Mouse (Mus musculus): Measurements from ENCODE around the gene Angpt4. TPM values are rescaled to one million over a fixed set of nuclear protein-coding genes. Genes with fewer than 3 reads are reported as not detected.

The Angpt4 gene
- total and polyA plus RNA-seq, 3 experiments, result 0.23 to 1.0 (median 0.27) TPM

DNA sequence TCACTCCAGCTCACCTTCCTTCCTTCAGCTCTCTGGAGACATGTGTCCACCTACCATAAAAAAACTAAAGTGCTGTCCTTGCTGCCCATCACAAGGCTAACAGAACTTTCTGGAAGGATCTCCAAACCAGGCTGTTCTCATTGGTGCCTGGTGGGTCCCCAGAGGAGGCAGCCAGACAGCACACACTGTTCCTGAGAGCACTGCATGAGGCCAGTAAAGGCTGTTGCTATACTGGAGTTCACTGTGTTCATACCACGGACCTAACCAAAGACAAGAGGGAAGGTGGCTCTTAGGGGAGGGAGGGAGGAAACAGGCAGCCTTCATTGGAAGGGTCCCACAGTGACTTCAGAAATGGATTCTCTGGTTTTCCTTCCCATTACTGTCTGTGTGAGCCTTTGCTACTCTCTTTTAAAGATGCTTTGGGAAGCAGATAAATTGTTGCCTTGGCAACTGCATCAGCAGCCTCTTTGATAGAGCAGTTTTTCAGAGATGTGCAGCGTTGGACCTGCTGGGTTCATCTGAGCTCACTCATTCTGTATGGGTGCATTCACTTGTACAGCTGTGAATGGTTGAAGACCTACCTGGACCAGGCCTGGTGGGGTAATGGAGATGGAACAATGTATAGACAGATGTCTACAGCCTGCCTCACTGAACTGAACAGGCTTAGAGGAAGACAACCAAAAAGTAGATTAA is 38.2 kb downstream of the Angpt4 start:
- no peaks in the 10 kb centered on the region for H3K36me3 ChIP-seq (ENCODE audit: control insufficient read depth, insufficient read depth, low read length)
- no peak overlapping the region for H3K4me3 ChIP-seq
- H3K27ac ChIP-seq, result no peak overlapping the region
- no peaks in the 10 kb centered on the region; the same call in 1 of the 2 replicates for H3K4me1 ChIP-seq (ENCODE audit: control insufficient read depth, insufficient read depth, low read length)
- no peak for TF ChIP-seq EP300 (IDR thresholded peaks at IDR 0.05; ENCODE audit: insufficient read depth, low read depth, low read length)
- no peak for TF ChIP-seq CTCF (IDR thresholded peaks at IDR 0.05)
- TF ChIP-seq POLR2A (IDR thresholded peaks at IDR 0.05; ENCODE audit: insufficient read depth, low read depth, low read length), result no peak
- WGBS, result 57% methylated on average over 2 of the region's 2 CpGs
- H3K9ac ChIP-seq (ENCODE audit: low read depth, low read length), result no peak overlapping the region
- intact Hi-C loops (cut with DNase I), result no loop called here
- DNase-seq, result no peak
- H3K79me2 ChIP-seq (replicated peaks; ENCODE audit: control insufficient read depth, insufficient read depth, low read length), result no peaks in the 10 kb centered on the region
- H3K27me3 ChIP-seq (ENCODE audit: control insufficient read depth, insufficient read depth, low read length), result no peaks in the 10 kb centered on the region

DNA sequence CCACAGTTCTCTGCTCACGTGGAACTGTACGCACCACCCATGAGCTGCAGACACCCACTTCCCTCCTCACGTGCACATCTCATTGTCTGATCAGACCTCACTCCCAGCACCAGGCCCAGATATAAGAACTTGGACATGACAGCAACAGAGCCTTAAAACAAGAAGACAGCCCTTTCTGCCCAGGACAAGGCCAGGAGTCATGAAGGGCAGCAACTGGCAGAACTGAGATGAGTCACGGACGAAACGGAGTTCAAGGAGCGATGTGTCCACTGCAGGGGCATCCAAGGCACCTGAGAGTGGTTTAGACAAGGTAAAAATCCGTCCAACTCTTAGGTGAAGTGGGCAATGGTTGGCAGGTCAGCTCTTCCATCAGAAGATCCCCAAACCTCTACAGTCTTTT is 42.7 kb downstream of the Angpt4 start:
- Histone ChIP-seq H3K36me3 (ENCODE audit: control insufficient read depth, insufficient read depth, low read length) (no peaks in the 10 kb centered on the region), H3K4me3 (no peak overlapping the region), H3K9ac (ENCODE audit: low read depth, low read length) (no peak overlapping the region), H3K79me2 (replicated peaks; ENCODE audit: control insufficient read depth, insufficient read depth, low read length) (no peaks in the 10 kb centered on the region), H3K4me1 (ENCODE audit: control insufficient read depth, insufficient read depth, low read length) (no peaks in the 10 kb centered on the region; the same call in 1 of the 2 replicates), H3K27me3 (ENCODE audit: control insufficient read depth, insufficient read depth, low read length) (no peaks in the 10 kb centered on the region), H3K27ac (no peak overlapping the region)
- intact Hi-C loops (cut with DNase I), result no loop called here
- TF ChIP-seq POLR2A (IDR thresholded peaks at IDR 0.05; ENCODE audit: insufficient read depth, low read depth, low read length), result no peak
- TF ChIP-seq EP300 (IDR thresholded peaks at IDR 0.05; ENCODE audit: insufficient read depth, low read depth, low read length), result no peak
- TF ChIP-seq CTCF (IDR thresholded peaks at IDR 0.05), result no peak
- 87% methylated on average over 8 of the region's 8 CpGs for WGBS
- DNase-seq, result no peak

DNA sequence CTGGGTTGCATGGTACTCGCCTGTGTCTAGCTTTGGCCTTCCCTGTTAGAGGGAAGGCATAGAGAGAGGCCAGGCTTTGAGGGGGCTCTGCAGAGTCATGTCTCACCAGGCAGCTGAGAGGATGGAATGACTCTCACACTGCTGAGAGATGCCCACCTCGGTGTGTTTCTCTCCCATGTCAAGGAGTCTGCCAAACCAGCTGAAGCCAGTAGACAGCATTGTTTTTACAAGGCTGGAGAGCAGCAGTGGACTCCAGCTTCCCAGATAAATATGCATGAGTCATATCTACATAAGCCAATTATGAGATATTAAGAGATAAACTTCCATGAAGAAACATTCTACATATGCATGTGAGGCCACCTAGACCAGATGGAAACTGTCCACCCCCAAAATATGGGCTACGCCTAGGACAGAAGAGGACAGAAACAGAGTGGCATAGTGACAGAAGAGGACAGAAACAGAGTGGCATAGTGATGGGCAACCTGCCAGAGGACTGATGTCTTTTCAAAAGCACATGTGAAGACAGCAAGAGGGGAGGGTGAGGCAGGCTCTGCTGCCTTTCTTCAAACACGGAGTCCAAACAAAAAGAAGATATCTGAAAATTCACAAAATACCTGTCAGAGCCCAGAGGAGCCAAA is 45.6 kb downstream of the Angpt4 start:
- no peaks in the 10 kb centered on the region for H3K36me3 ChIP-seq (ENCODE audit: control insufficient read depth, insufficient read depth, low read length)

DNA sequence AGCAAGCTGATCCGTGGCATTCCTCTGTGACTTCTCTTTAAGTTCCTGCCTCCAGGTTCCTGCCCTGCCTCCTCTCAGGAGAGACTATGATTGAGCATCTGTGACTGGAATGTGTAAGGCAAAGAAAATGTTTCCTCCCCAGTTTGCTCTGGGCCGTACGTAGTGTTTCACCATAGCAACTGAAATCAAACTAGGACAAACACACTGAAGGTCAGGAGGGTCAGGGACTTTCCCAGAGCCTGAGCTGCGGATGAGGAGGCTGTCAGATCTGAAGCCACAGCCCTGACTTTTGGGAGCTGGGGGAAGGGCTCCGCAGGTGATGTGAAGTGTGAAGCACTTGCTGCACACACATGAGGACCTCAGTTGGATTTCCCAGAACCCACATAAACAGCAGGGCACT is 48.3 kb downstream of the Angpt4 start:
- H3K9ac ChIP-seq (ENCODE audit: low read depth, low read length), result no peak overlapping the region
- WGBS, result 32% methylated on average over 5 of the region's 5 CpGs
- no peaks in the 10 kb centered on the region for H3K36me3 ChIP-seq (ENCODE audit: control insufficient read depth, insufficient read depth, low read length)
- peak overlapping the region; percentile 59; the same call in 1 of the 2 replicates for H3K27ac ChIP-seq
- intact Hi-C loops (cut with DNase I), result no loop called here
- H3K27me3 ChIP-seq (ENCODE audit: control insufficient read depth, insufficient read depth, low read length), result no peaks in the 10 kb centered on the region
- H3K4me1 ChIP-seq (ENCODE audit: control insufficient read depth, insufficient read depth, low read length), result peaks cover 5% of the 10 kb centered on the region
- TF ChIP-seq CTCF (IDR thresholded peaks at IDR 0.05) (no peak), EP300 (IDR thresholded peaks at IDR 0.05; ENCODE audit: insufficient read depth, low read depth, low read length) (no peak), POLR2A (IDR thresholded peaks at IDR 0.05; ENCODE audit: insufficient read depth, low read depth, low read length) (no peak)
- H3K4me3 ChIP-seq, result no peak overlapping the region
- peak in 1 of 2 experiments; percentile 52 for DNase-seq
- H3K79me2 ChIP-seq (replicated peaks; ENCODE audit: control insufficient read depth, insufficient read depth, low read length), result no peaks in the 10 kb centered on the region

More for the DNA sequence above, 45.6 kb downstream of the Angpt4 start:
- no peaks in the 10 kb centered on the region for H3K79me2 ChIP-seq (replicated peaks; ENCODE audit: control insufficient read depth, insufficient read depth, low read length)
- TF ChIP-seq POLR2A (IDR thresholded peaks at IDR 0.05; ENCODE audit: insufficient read depth, low read depth, low read length) (no peak), CTCF (IDR thresholded peaks at IDR 0.05) (no peak), EP300 (IDR thresholded peaks at IDR 0.05; ENCODE audit: insufficient read depth, low read depth, low read length) (no peak)
- H3K27me3 ChIP-seq (ENCODE audit: control insufficient read depth, insufficient read depth, low read length), result no peaks in the 10 kb centered on the region
- H3K4me1 ChIP-seq (ENCODE audit: control insufficient read depth, insufficient read depth, low read length), result peaks cover 3% of the 10 kb centered on the region; the same call in 1 of the 2 replicates
- no peak overlapping the region for H3K4me3 ChIP-seq
- WGBS, result 56% methylated on average over 4 of the region's 4 CpGs
- DNase-seq, result peak in 1 of 2 experiments; percentile 23
- no peak overlapping the region; the same call in 1 of the 2 replicates for H3K27ac ChIP-seq
- no peak overlapping the region for H3K9ac ChIP-seq (ENCODE audit: low read depth, low read length)
- intact Hi-C loops (cut with DNase I), result no loop called here

DNA sequence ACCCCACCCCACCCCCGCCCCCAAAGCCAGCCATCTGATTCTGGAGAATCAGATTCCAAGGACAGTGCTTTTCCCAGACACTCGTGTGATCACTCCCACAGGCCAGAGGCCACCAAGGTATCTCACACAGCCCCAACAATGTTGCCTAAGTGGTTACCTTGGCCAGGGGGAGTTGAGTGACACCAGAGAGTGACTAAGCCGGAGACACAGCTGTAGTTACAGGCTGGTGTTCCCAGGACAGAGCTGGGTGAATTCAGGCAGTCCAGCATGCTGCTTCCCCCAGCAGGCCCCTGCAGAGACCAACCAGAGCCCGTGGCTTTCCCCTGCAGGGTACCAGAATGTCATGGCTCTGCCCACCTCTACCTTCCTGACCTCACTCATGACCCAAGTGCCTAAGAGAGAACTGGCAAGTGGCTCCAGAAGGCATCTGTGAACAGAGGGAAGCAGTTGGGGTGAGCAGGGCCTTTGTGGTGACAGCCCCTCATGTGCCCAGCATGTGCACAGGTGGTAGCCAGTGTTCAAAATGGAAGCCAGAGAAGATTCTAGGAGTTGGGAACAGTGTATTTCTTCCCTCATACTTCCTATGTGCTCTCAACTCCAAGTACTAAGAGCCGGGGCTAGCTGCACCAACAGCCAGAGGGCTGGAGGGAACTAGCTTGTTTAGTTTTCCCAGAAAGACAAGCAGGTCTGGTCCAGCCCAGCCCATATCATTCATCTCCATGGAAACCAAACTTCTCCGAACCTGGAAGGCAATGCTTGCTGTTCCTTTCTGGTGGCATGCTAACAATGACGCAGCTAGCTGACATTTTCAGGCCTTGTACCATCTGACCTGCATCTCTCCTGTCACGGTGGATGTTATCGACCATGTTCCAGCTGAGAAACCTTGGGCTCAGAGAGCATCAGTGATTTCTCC is 50.5 kb downstream of the Angpt4 start:
- H3K27me3 ChIP-seq (ENCODE audit: control insufficient read depth, insufficient read depth, low read length), result no peaks in the 10 kb centered on the region
- H3K4me1 ChIP-seq (ENCODE audit: control insufficient read depth, insufficient read depth, low read length), result peaks cover 5% of the 10 kb centered on the region
- intact Hi-C loops (cut with DNase I), result no loop called here
- no peaks in the 10 kb centered on the region for H3K36me3 ChIP-seq (ENCODE audit: control insufficient read depth, insufficient read depth, low read length)
- no peaks in the 10 kb centered on the region for H3K79me2 ChIP-seq (replicated peaks; ENCODE audit: control insufficient read depth, insufficient read depth, low read length)
- peak overlapping the region; percentile 20; the same call in 1 of the 2 replicates for H3K27ac ChIP-seq
- peak in 1 of 2 experiments; percentile 7 for DNase-seq
- H3K4me3 ChIP-seq, result no peak overlapping the region
- TF ChIP-seq EP300 (IDR thresholded peaks at IDR 0.05; ENCODE audit: insufficient read depth, low read depth, low read length) (no peak), POLR2A (IDR thresholded peaks at IDR 0.05; ENCODE audit: insufficient read depth, low read depth, low read length) (no peak), CTCF (IDR thresholded peaks at IDR 0.05) (no peak)
- WGBS, result 72% methylated on average over 9 of the region's 9 CpGs
- H3K9ac ChIP-seq (ENCODE audit: low read depth, low read length), result no peak overlapping the region

Measured in heart, adult 2 months (tissue).